28 mouse cellular contexts compared by ENCODE assay signal in genomic region chr7:30841379-30841778, GRCm38 (mm10). TPM values are rescaled to one million over a fixed set of nuclear protein-coding genes. Genes with fewer than 3 reads are reported as not detected.
"Had no signal": no experiment of that assay in that cellular context is flagged by ENCODE, and none has a peak within 500 bp of the region (broad histone marks: within the 10 kb centered on the region; RNA-seq: fewer than 3 reads in every experiment).

No protein-coding gene starts in this region.

- H3K9ac ChIP-seq: heart, embryonic 12.5 days; hindbrain, embryonic 12.5 days; hindbrain, embryonic 14.5 days; kidney, embryonic 15.5 days; limb, embryonic 12.5 days had no signal

- ATAC-seq: forebrain, embryonic 16.5 days; hindbrain, postnatal 0 days had no signal

- DNase-seq: gastrocnemius, adult 2 months; gastrocnemius, postnatal 10 days; gastrocnemius, postnatal 25 days; heart, adult 18-20 months; heart, postnatal 10 days; heart, postnatal 4 days; kidney, adult 18-20 months; kidney, adult 9 months; kidney, postnatal 25 days; kidney, postnatal 4 days had no signal

- H3K27me3 ChIP-seq: hindbrain, embryonic 12.5 days; kidney, embryonic 15.5 days; limb, embryonic 12.5 days had no signal

- H3K4me2 ChIP-seq: heart, embryonic 12.5 days; hindbrain, embryonic 12.5 days; hindbrain, embryonic 14.5 days; kidney, embryonic 15.5 days; limb, embryonic 12.5 days; liver, embryonic 11.5 days had no signal

- H3K27ac ChIP-seq: gastrocnemius, adult 2 months; heart, embryonic 10.5 days; hindbrain, embryonic 10.5 days; hindbrain, embryonic 12.5 days; hindbrain, embryonic 14.5 days; hindbrain, postnatal 0 days; kidney, embryonic 15.5 days; kidney, postnatal 0 days; layer of hippocampus, adult 2 months; left cerebral cortex, adult 2 months; limb, embryonic 10.5 days; limb, embryonic 12.5 days had no signal

- H3K4me1 ChIP-seq: hindbrain, embryonic 10.5 days had no signal

- H3K4me3 ChIP-seq: gastrocnemius, adult 2 months; heart, embryonic 10.5 days; heart, embryonic 12.5 days; hindbrain, embryonic 10.5 days; hindbrain, embryonic 12.5 days; kidney, embryonic 15.5 days; layer of hippocampus, adult 2 months; left cerebral cortex, adult 2 months; limb, embryonic 10.5 days; limb, embryonic 12.5 days had no signal

- H3K9me3 ChIP-seq: heart, embryonic 10.5 days; heart, embryonic 12.5 days; hindbrain, embryonic 10.5 days; hindbrain, embryonic 12.5 days; kidney, embryonic 15.5 days; limb, embryonic 10.5 days; limb, embryonic 12.5 days had no signal

- H3K36me3 ChIP-seq: heart, embryonic 10.5 days; heart, embryonic 12.5 days; hindbrain, embryonic 10.5 days; hindbrain, embryonic 12.5 days; kidney, embryonic 15.5 days; limb, embryonic 10.5 days; limb, embryonic 12.5 days had no signal

RNA-seq across cellular contexts. Expression of gene Ffar3, which starts 14.6 kb away (rescaled TPM):
- polyA plus RNA-seq: forebrain, embryonic 16.5 days; frontal cortex, adult 2 months; heart, embryonic 12.5 days; heart, embryonic 14.5 days; heart, embryonic 16.5 days; hindbrain, embryonic 10.5 days; hindbrain, embryonic 12.5 days; hindbrain, embryonic 14.5 days; limb, embryonic 10.5 days; limb, embryonic 12.5 days; limb, embryonic 14.5 days; liver, embryonic 11.5 days had no signal

RNA-seq across cellular contexts. Expression of gene Ffar2, which starts 17.8 kb away (rescaled TPM):
- polyA plus RNA-seq: forebrain, embryonic 16.5 days; heart, embryonic 12.5 days; hindbrain, embryonic 10.5 days; hindbrain, embryonic 12.5 days; hindbrain, embryonic 14.5 days; limb, embryonic 10.5 days; limb, embryonic 12.5 days had no signal

RNA-seq across cellular contexts. Expression of gene Ffar1, which starts 20.0 kb away (rescaled TPM):
- polyA plus RNA-seq: forebrain, embryonic 16.5 days; frontal cortex, adult 2 months; heart, embryonic 10.5 days; heart, embryonic 12.5 days; heart, embryonic 14.5 days; hindbrain, embryonic 10.5 days; hindbrain, embryonic 12.5 days; hindbrain, embryonic 14.5 days; hindbrain, postnatal 0 days; kidney, embryonic 15.5 days; limb, embryonic 10.5 days; limb, embryonic 12.5 days; liver, embryonic 11.5 days had no signal

RNA-seq across cellular contexts. Expression of gene Cd22, which starts 38.8 kb away (rescaled TPM):
- polyA plus RNA-seq: heart, embryonic 10.5 days; heart, embryonic 12.5 days; heart, embryonic 14.5 days; hindbrain, embryonic 10.5 days; hindbrain, embryonic 12.5 days; hindbrain, embryonic 14.5 days; limb, embryonic 10.5 days had no signal

RNA-seq across cellular contexts. Expression of gene Krtdap, which starts 53.7 kb away (rescaled TPM):
- polyA plus RNA-seq: forebrain, embryonic 16.5 days; frontal cortex, adult 2 months; heart, embryonic 10.5 days; heart, embryonic 12.5 days; heart, embryonic 14.5 days; hindbrain, embryonic 10.5 days; hindbrain, embryonic 12.5 days; hindbrain, embryonic 14.5 days; limb, embryonic 10.5 days; limb, embryonic 12.5 days; liver, embryonic 11.5 days had no signal
